Mouse (Mus musculus): ENCODE measurements around the gene Paf1. TPM values are rescaled to one million over a fixed set of nuclear protein-coding genes. Genes with fewer than 3 reads are reported as not detected.

The Paf1 gene
- total RNA-seq, 2 experiments from 2014 or later: 71.8 to 93.4 TPM

- DNase-seq (ENCODE audit: low spot score in 2 of 2): no peak
These were observed 37.8 kb downstream of the Paf1 start for GRCm38 (mm10) chr7:28430512-28430911.

- DNase-seq (ENCODE audit: low spot score in 2 of 2): no peak
These were observed 39.5 kb downstream of the Paf1 start for GRCm38 (mm10) chr7:28432252-28432651.

GRCm38 (mm10) chr7:28435660-28436259 is 43.0 kb downstream of the Paf1 start:
- no peak for DNase-seq (ENCODE audit: low spot score in 2 of 2)

GRCm38 (mm10) chr7:28436271-28436904 is 43.6 kb downstream of the Paf1 start:
- peak; percentile 97 to 99 for DNase-seq (ENCODE audit: low spot score in 2 of 2)

GRCm38 (mm10) chr7:28436932-28437570 is 44.3 kb downstream of the Paf1 start, which contains the start of gene Gmfg:
Gmfg (plus strand) TSS chr7:28437447.
- DNase-seq (ENCODE audit: low spot score in 2 of 2): peak in 1 of 2 experiments; percentile 60

- DNase-seq (ENCODE audit: low spot score in 2 of 2): no peak
These were observed 45.2 kb downstream of the Paf1 start for GRCm38 (mm10) chr7:28437964-28438363.

- no peak for DNase-seq (ENCODE audit: low spot score in 2 of 2)
These were observed 46.0 kb downstream of the Paf1 start for GRCm38 (mm10) chr7:28438771-28439170.

GRCm38 (mm10) chr7:28440739-28441138 is 48.0 kb downstream of the Paf1 start:
- no peak for DNase-seq (ENCODE audit: low spot score in 2 of 2)

GRCm38 (mm10) chr7:28441776-28442485 is 49.2 kb downstream of the Paf1 start:
- no peak for DNase-seq (ENCODE audit: low spot score in 2 of 2)

GRCm38 (mm10) chr7:28442688-28443087 is 49.9 kb downstream of the Paf1 start:
- DNase-seq (ENCODE audit: low spot score in 2 of 2): no peak

- DNase-seq (ENCODE audit: low spot score in 2 of 2): no peak
These were observed 51.7 kb downstream of the Paf1 start for GRCm38 (mm10) chr7:28444344-28444974.

- peak; percentile 69 to 74 for DNase-seq (ENCODE audit: low spot score in 2 of 2)
These were observed 53.7 kb downstream of the Paf1 start for GRCm38 (mm10) chr7:28446446-28446845.

- DNase-seq (ENCODE audit: low spot score in 2 of 2): no peak
These were observed 54.5 kb downstream of the Paf1 start for GRCm38 (mm10) chr7:28447101-28447830.

GRCm38 (mm10) chr7:28447865-28448820 is 55.4 kb downstream of the Paf1 start:
- no peak for DNase-seq (ENCODE audit: low spot score in 2 of 2)

Other genes starting within 250 kb of the Paf1 start
- 100 to 1,000 TPM; 102 to 119 TPM for gene Fbl, start 223.2 kb upstream of the Paf1 start, total RNA-seq (2021)
- gene Dyrk1b, start 213.5 kb upstream of the Paf1 start, total RNA-seq (2021): 10 to 100 TPM; 40.9 to 41.9 TPM
- gene Eid2, start 125.1 kb upstream of the Paf1 start, total RNA-seq (2021): 10 to 100 TPM; 32.1 to 33.9 TPM
- gene Eid2b, start 115.2 kb upstream of the Paf1 start, total RNA-seq (2021): 10 to 100 TPM; 22.3 to 23.6 TPM
- under 1 TPM; 0.87 TPM for gene Selenov, start 101.8 kb upstream of the Paf1 start, total RNA-seq (2021)
- 1 to 10 TPM in 1 of 2 experiments, under 1 TPM in 1; 0.62 to 1.6 TPM for gene Dll3, start 90.7 kb upstream of the Paf1 start, total RNA-seq (2021)
- 10 to 100 TPM; 84.1 to 85.6 TPM for gene Timm50, start 80.9 kb upstream of the Paf1 start, total RNA-seq (2021)
- gene Supt5, start 54.2 kb upstream of the Paf1 start, total RNA-seq (2021): 100 to 1,000 TPM; 113 to 123 TPM
- gene Rps16, start 42.3 kb upstream of the Paf1 start, total RNA-seq (2021): 1,000 to 10,000 TPM; 1,647 to 1,689 TPM
- gene Plekhg2, start 20.4 kb upstream of the Paf1 start, total RNA-seq (2021): 10 to 100 TPM; 39.3 to 47.2 TPM
- gene Zfp36, start 12.7 kb upstream of the Paf1 start, total RNA-seq (2021): 10 to 100 TPM; 12.0 to 13.3 TPM
- 10 to 100 TPM; 24.2 to 26.1 TPM for gene Med29, start 243 bp upstream of the Paf1 start, total RNA-seq (2021)
- gene Gmfg, start 44.5 kb downstream of the Paf1 start, total RNA-seq (2021): 10 to 100 TPM; 17.1 to 21.0 TPM
- gene Lrfn1, start 59.0 kb downstream of the Paf1 start, total RNA-seq (2021): 10 to 100 TPM; 19.1 to 19.6 TPM
- gene Ifnl2, start 117.5 kb downstream of the Paf1 start, total RNA-seq (2021): not detected
- not detected for gene Ifnl3, start 129.9 kb downstream of the Paf1 start, total RNA-seq (2021)
- gene Sycn, start 147.9 kb downstream of the Paf1 start, total RNA-seq (2021): 100 to 1,000 TPM in 1 of 2 experiments, not detected in 1; 117 TPM
- not detected for gene Nccrp1, start 154.3 kb downstream of the Paf1 start, total RNA-seq (2021)
- gene Samd4b, start 205.2 kb downstream of the Paf1 start, total RNA-seq (2021): 10 to 100 TPM; 56.0 to 59.0 TPM
- 10 to 100 TPM; 32.0 to 36.6 TPM for gene Pak4, start 205.2 kb downstream of the Paf1 start, total RNA-seq (2021)
- gene Acp7, start 238.4 kb downstream of the Paf1 start, total RNA-seq (2021): not detected